Mouse (Mus musculus): ENCODE data around the gene Hspa4.
"Not testable (repeated sequence)": the region's sequence is repeated elsewhere in the genome, so short reads cannot be mapped to it uniquely, and the experiment has no call there.

Hspa4 gene

GRCm38 (mm10) chr11:53300330-53301166, at the start of gene Hspa4:
Gene Hspa4, minus strand, starts transcription at chr11:53300457.
- CTCF ChIA-PET: interaction anchor here (0.5 to 1.9 kb wide), 2 partner anchors 13 to 20 kb away, joined by 3 to 6 read pairs; no protein-coding TSS in a partner anchor

- CTCF ChIA-PET: no interaction called here
Observed at GRCm38 (mm10) chr11:53345738-53346137, 45.5 kb upstream of the Hspa4 start.

DNA sequence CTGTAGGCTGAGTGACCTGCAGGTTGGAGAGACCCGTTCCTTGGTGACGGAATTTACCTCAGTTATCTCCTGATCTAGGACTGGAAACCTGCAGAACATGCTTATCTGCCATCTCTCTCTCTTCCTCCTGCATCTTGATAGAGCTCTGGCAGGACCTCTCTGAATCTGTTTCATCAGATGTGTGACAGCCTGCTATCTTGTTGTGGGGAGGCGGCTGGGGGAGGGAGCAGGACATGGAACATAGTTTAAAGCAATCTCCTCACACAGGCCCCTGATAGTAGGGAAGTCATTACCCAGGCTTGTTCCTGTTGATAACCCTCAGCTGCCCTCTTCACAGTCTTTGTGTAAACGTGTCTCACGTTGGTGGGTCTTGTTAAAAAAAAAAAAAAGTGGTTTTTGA, 45.1 kb upstream of the Hspa4 start:
- CTCF ChIA-PET: no interaction called here

GRCm38 (mm10) chr11:53342711-53343110, 42.5 kb upstream of the Hspa4 start:
- CTCF ChIA-PET: no interaction called here

GRCm38 (mm10) chr11:53341019-53341418, 40.8 kb upstream of the Hspa4 start:
- CTCF ChIA-PET: not testable (repeated sequence)

DNA sequence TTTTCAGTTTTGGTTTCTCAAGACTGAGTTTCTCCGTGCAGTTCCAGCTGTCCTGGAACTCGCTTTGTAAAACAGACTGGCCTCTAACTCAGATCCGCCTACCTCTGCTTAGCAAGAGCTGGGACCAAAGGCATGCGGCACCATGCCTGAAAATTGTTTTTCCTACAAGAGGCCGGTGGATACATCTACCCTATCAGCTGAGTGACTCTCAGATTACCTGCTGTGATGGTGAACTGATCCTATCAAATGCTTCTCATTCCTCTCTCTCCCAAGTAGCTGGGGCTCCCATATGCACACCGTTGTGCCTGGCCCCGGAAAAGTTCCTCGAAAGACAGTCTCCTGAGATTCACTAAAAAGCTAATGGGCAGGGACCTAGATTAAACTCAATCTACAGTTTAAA, 37.4 kb upstream of the Hspa4 start:
- CTCF ChIA-PET: no interaction called here

GRCm38 (mm10) chr11:53336924-53337323, 36.7 kb upstream of the Hspa4 start:
- CTCF ChIA-PET: interaction anchor here (0.6 kb wide), 1 partner anchor 52 kb away, joined by 3 read pairs; no protein-coding TSS in a partner anchor

DNA sequence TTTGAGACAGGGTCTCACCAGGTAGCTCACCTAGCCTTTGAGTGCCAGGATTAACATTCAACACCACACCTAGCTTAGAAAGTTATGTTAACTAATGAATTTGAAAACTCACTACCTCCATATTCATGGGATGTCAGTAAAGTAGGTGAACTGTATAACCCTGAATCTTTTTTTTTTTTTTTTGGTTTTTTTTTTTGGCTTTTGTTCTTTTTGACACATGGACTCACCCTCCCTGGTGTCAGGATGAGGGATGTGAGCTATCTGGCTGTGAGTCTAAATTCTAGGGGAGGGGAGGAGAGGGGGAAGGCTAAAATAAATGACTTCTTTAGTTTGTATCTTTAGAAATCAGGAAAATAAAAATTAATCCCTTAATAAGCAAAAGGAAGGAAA, 35.9 kb upstream of the Hspa4 start:
- CTCF ChIA-PET: no interaction called here

- CTCF ChIA-PET: no interaction called here
Observed at GRCm38 (mm10) chr11:53335505-53336181, 35.4 kb upstream of the Hspa4 start.

GRCm38 (mm10) chr11:53332076-53332680, 31.9 kb upstream of the Hspa4 start:
- CTCF ChIA-PET: no interaction called here

DNA sequence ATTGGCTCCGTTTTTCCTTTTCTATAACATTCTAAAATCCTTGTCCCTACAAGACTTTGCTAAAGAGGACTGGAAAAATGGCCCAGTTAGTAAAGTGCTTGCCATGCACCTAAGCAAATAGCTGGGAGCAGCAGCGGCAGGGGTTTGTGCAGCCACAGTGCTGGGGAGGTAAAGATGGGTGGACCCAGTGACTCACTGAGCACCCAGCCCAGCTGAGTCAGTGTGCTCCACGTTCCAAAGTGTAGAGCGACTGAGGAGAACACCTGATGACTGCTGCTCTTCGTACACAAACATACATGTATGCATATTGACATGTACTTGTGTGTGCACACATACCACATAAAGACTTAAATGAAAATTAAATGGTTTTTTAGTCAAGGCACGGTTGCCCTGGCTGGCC, 30.9 kb upstream of the Hspa4 start:
- CTCF ChIA-PET: interaction anchor here (0.6 to 0.7 kb wide), 2 partner anchors 345 to 1086 kb away, joined by 3 read pairs; no protein-coding TSS in a partner anchor

DNA sequence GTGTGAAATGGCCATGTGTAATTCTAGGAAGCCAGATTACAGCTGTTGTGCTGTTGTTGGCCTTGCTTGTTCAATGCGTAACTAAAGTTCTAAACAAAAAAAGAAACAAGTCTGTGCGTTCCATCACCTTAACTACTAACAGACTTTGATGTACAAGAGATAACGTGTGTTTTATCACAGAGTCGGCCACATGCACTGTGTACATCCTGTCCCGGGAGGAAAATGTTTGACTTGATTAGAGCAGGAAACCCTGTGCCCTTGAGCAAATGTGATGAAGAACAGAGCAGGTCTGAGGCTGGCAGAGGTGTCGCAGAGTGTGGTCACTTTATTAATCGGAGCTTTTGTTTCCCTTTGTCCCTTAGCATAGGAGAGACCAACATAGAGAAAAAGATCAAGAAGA, 30.1 kb upstream of the Hspa4 start:
- CTCF ChIA-PET: no interaction called here

DNA sequence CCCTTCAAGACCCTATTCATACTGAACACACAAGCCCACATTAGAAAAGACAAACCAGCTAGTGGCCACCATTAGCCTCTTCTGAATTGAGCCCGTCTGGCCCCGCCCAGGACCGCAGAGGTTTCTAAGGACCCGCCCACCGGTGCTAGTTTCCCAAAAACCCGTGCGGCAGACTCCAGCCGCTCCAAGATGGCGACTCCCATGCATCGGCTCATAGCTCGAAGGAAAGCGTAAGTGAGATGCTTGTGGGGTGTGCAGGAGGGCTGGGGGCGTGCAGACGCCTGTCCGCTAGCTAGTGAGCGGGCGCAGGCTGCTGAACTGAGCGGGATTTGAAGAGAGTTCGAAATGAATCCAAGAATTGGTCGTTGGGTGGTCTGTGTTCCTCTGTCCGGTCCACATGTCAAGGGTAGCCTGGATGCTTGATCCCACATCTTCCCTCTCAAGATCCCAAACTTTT, 24.3 kb upstream of the Hspa4 start, which contains the start of gene Zcchc10:
TSS of gene Zcchc10 (plus strand) at position 168 of the 457 bp plus-strand sequence.
- CTCF ChIA-PET: no interaction called here

- CTCF ChIA-PET: interaction anchor here (0.7 kb wide), 1 partner anchor 19 kb away, joined by 3 read pairs; no protein-coding TSS in a partner anchor
Observed at GRCm38 (mm10) chr11:53319867-53320266, 19.6 kb upstream of the Hspa4 start.

DNA sequence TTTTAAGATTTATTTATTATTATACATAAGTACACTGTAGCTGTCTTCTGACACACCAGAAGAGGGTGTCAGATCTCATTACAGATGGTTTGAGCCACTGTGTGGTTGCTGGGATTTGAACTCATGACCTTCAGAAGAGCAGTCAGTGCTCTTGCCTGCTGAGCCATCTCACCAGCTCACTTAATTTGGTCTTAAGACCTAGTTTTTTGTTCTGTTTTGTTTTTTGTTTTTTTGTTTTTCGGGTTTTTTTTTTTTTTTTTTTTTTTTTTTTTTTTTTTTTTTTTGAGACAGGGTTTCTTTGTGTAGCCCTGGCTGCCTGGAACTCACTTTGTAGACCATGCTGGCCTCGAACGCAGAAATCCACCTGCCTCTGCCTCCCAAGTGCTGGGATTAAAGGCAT, 18.3 kb upstream of the Hspa4 start:
- CTCF ChIA-PET: not testable (repeated sequence)

DNA sequence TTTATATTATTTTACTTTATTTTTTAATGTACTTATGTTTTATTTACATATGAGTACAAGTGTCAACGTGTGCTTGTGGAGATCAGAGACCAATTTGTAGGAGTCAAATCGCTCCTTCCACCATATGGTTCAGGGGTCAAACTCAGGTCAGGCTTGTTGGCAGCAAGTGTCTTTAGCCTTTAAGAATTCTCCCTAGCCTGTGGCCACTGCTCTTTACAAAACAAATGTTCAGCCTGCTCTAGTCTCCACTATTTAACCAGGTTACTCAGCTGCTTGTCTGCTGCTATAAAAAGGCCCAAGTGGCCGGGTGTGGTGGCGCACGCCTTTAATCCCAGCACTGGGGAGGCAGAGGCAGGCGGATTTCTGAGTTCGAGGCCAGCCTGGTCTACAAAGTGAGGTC, 17.8 kb upstream of the Hspa4 start:
- CTCF ChIA-PET: interaction anchor here (0.5 kb wide), 1 partner anchor 122 kb away, joined by 3 read pairs; no protein-coding TSS in a partner anchor

- CTCF ChIA-PET: no interaction called here
Observed at GRCm38 (mm10) chr11:53316996-53317395, 16.7 kb upstream of the Hspa4 start.

- CTCF ChIA-PET: interaction anchor here (0.6 kb wide), 1 partner anchor 12 kb away, joined by 8 read pairs; no protein-coding TSS in a partner anchor
Observed at GRCm38 (mm10) chr11:53314770-53315173, 14.5 kb upstream of the Hspa4 start.

GRCm38 (mm10) chr11:53312823-53313222, 12.6 kb upstream of the Hspa4 start:
- CTCF ChIA-PET: not testable (repeated sequence)

DNA sequence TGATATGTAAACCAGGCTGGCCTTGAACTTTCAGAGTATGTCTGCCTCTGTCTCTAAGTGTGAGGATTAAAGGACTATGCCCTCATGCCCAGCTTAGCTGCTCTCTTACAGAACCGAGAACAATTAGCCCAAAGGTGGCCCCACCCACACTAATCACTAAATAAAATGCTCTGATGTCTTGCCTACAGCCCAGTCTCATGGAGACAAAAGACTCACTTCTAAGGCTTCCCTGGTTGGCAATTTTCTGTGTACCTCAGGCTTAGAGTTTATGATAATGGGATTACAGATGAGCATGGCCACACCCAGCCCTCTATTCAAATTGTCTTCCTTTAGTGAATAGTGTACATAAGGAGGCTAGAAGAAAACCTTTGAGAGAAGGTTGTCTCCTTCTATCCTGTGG, 11.1 kb upstream of the Hspa4 start:
- CTCF ChIA-PET: no interaction called here

DNA sequence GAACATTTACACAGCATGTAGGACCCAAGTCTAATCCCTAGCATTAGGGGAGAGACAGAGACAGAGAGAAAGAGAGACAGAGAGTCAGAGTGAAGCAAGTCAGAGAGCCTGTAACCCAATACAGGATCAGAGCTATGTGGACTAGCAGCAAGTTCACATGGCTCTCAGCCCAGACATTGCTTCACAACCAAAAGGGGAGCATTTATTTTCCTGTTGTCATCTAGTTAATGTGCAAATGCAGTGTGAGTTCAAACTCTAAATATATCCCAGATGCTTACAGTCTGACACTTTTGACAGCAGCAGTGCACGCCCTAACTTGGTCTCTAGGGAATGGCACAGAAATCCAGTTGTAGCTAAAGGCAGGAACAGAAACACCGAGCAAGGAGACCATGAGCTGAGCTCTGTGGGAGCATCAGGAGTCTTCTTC, 8.6 kb upstream of the Hspa4 start:
- CTCF ChIA-PET: no interaction called here

DNA sequence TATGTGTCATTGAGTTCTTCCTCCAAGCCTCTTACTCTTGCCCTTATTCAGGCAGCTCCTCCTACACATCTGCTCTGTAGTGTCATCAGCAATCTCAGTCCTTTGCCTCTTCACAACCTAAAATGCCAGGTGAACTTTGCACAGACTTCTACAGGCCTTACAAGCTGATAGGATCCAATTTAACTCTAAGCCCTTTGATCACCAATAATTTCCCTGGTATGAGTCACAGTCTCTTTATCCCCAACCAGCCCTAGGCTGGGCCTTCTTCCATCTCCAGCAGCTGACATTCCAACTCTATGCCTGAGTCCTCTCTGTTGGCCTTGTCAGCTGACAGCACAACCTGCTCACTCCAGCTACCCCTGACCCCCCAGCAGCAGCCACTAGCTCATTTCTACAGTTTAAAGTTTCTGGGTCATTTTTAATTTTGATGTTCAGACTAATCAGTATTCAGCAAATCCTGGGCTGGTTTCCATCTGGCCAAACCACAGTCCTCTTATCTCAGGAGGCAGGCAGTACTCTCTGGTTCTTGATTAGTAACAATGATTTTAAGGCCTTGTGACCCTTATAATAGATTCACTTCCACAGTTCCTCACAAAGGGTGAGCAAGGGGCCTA, 8.1 kb upstream of the Hspa4 start:
- CTCF ChIA-PET: interaction anchor here (0.6 kb wide), 2 partner anchors 56 to 1779 kb away, joined by 3 to 4 read pairs; no protein-coding TSS in a partner anchor
